Mouse (Mus musculus) forebrain, embryonic 11.5 days (tissue): ENCODE measurements around the gene Cfap46. TPM values are rescaled to one million over a fixed set of nuclear protein-coding genes. Genes with fewer than 3 reads are reported as not detected.
A peak's percentile ranks its signal among the peaks of the same experiment; 100 is the strongest.

Source experiments
- ATAC-seq: fragments of 200-750 bp; cut with Nextera tagmentation; replicated peaks from 2 replicates; pipeline ENCODE4 v1.8.0; 2017; ENCODE audit warnings: moderate TSS enrichment; ENCODE audit not compliant: low FRiP score
- DNase-seq: peaks from one replicate; pipeline ENCODE4 v3.0.0-alpha.2; 2017; ENCODE audit warnings: low spot score
- H3K27ac ChIP-seq: fragments of 300-500 bp; sonication (generic); 2 replicates; pipeline ENCODE4 v1.5.1; 2014; ENCODE audit warnings: low read depth, low read length
- H3K27me3 ChIP-seq: fragments of 300-500 bp; sonication (generic); 2 replicates; pipeline ENCODE4 v1.6.1; 2014; ENCODE audit warnings: mild to moderate bottlenecking, low read length, mixed read lengths; ENCODE audit not compliant: control insufficient read depth, insufficient read depth
- H3K36me3 ChIP-seq: fragments of 300-500 bp; sonication (generic); 2 replicates; pipeline ENCODE4 v1.6.1; 2014; ENCODE audit warnings: mild to moderate bottlenecking, low read length, moderate library complexity, mixed read lengths; ENCODE audit not compliant: control insufficient read depth, insufficient read depth
- H3K4me1 ChIP-seq: fragments of 300-500 bp; sonication (generic); replicated peaks from 2 replicates; pipeline ENCODE4 v1.6.1; 2014; ENCODE audit warnings: low read length, mixed read lengths; ENCODE audit not compliant: control insufficient read depth, insufficient read depth
- H3K4me2 ChIP-seq: fragments of 300-500 bp; sonication (generic); 2 replicates; pipeline ENCODE4 v1.6.1; 2014; ENCODE audit warnings: low read depth, mild to moderate bottlenecking, low read length, moderate library complexity, mixed read lengths; ENCODE audit not compliant: severe bottlenecking
- H3K4me3 ChIP-seq: fragments of 300-500 bp; sonication (generic); 2 replicates; pipeline ENCODE4 v1.5.1; 2014; ENCODE audit warnings: low read depth, low read length
- H3K9ac ChIP-seq: fragments of 300-500 bp; sonication (generic); 2 replicates; pipeline ENCODE4 v1.6.1; 2014; ENCODE audit warnings: low read length
- H3K9me3 ChIP-seq: fragments of 300-500 bp; sonication (generic); 2 replicates; pipeline ENCODE4 v1.6.1; 2016; ENCODE audit warnings: low read length, mixed read lengths; ENCODE audit not compliant: control insufficient read depth
- WGBS: fragments of 180-500 bp; shearing (Covaris S2); extraction: QIAGEN DNeasy Blood & Tissue Kit; methylation state at CpG from one replicate; pipeline ENCODE4 v1.1.7; 2014; 5-methylcytosine and 5-hydroxymethylcytosine counted together
- polyA plus RNA-seq: library from polyadenylated mRNA; unstranded; fragments of >200 nt; fragmentation: Nextera tagmentation; extraction: Ambion mirVana; gene quantifications from 2 replicates; pipeline ENCODE4 v1.2.1, GENCODE M21; 2014

Gene Cfap46
- polyA plus RNA-seq, 1 experiment from 2014 or later: 0.59 TPM

GRCm38 (mm10) chr7:139706411-139707120 lies 22.9 kb upstream of the Cfap46 start:
- Histone ChIP-seq H3K4me3 (no peak overlapping the region), H3K36me3 (no peaks in the 10 kb centered on the region), H3K27ac (no peak overlapping the region), H3K27me3 (no peaks in the 10 kb centered on the region; the same call in 1 of the 2 replicates), H3K4me2 (no peak overlapping the region), H3K9ac (no peak overlapping the region), H3K4me1 (no peaks in the 10 kb centered on the region), H3K9me3 (no peaks in the 10 kb centered on the region)
- ATAC-seq (no peak), DNase-seq (no peak)
- 60% methylated on average over 13 of the region's 13 CpGs for WGBS

- Histone ChIP-seq H3K4me2 (no peak overlapping the region), H3K36me3 (no peaks in the 10 kb centered on the region), H3K4me1 (no peaks in the 10 kb centered on the region), H3K9me3 (no peaks in the 10 kb centered on the region), H3K9ac (no peak overlapping the region), H3K27ac (no peak overlapping the region), H3K4me3 (no peak overlapping the region), H3K27me3 (no peaks in the 10 kb centered on the region; the same call in 1 of the 2 replicates)
- WGBS: 92% methylated on average over 8 of the region's 8 CpGs
- ATAC-seq: no peak
- DNase-seq: no peak
These were observed 22.2 kb upstream of the Cfap46 start for GRCm38 (mm10) chr7:139705781-139706180.

DNA sequence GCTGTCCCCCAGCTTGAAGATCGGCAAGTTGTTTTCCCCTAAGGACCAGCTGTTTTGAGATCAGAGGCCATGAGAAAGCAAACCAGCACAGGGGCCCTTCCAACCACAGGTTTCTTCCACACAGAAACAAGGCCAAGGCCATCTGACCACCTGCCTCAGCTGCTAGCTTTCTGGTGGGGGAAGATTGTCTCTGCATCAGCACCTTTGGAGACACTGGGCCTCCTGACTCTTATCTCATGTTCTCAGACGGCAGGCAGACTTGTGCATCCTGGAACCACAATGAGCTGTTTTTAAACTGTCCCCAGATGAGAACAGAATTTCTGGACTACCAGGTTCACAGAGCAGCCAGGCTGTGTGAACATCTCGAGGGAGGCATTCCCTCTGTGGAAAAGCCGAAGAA lies 21.5 kb upstream of the Cfap46 start:
- no peak for DNase-seq
- H3K9me3 ChIP-seq: no peaks in the 10 kb centered on the region
- H3K27ac ChIP-seq: no peak overlapping the region
- H3K4me1 ChIP-seq: no peaks in the 10 kb centered on the region
- H3K9ac ChIP-seq: no peak overlapping the region
- H3K4me3 ChIP-seq: no peak overlapping the region
- WGBS: 81% methylated on average over 4 of the region's 4 CpGs
- H3K27me3 ChIP-seq: no peaks in the 10 kb centered on the region; the same call in 1 of the 2 replicates
- no peak overlapping the region for H3K4me2 ChIP-seq
- ATAC-seq: no peak
- no peaks in the 10 kb centered on the region for H3K36me3 ChIP-seq

GRCm38 (mm10) chr7:139703826-139704199 lies 20.2 kb upstream of the Cfap46 start:
- Histone ChIP-seq H3K27me3 (no peaks in the 10 kb centered on the region; the same call in 1 of the 2 replicates), H3K4me3 (no peak overlapping the region), H3K4me1 (no peaks in the 10 kb centered on the region), H3K36me3 (no peaks in the 10 kb centered on the region), H3K27ac (no peak overlapping the region), H3K9me3 (no peaks in the 10 kb centered on the region), H3K9ac (no peak overlapping the region), H3K4me2 (no peak overlapping the region)
- WGBS: 28% methylated on average over 2 of the region's 2 CpGs
- DNase-seq (no peak), ATAC-seq (no peak)

- no peak overlapping the region for H3K4me3 ChIP-seq
- no peak overlapping the region for H3K27ac ChIP-seq
- no peaks in the 10 kb centered on the region for H3K36me3 ChIP-seq
- H3K27me3 ChIP-seq: no peaks in the 10 kb centered on the region; the same call in 1 of the 2 replicates
- H3K4me1 ChIP-seq: no peaks in the 10 kb centered on the region
- DNase-seq: peak; percentile 86
- H3K9me3 ChIP-seq: no peaks in the 10 kb centered on the region
- no peak overlapping the region for H3K4me2 ChIP-seq
- no peak overlapping the region for H3K9ac ChIP-seq
- peak; percentile 83 for ATAC-seq
- WGBS: 38% methylated on average over 6 of the region's 6 CpGs
These were observed 19.7 kb upstream of the Cfap46 start for GRCm38 (mm10) chr7:139703146-139703825.

- no peak overlapping the region for H3K4me3 ChIP-seq
- H3K9ac ChIP-seq: no peak overlapping the region
- no peak for DNase-seq
- no peaks in the 10 kb centered on the region for H3K9me3 ChIP-seq
- no peaks in the 10 kb centered on the region for H3K36me3 ChIP-seq
- WGBS: 42% methylated on average over 6 of the region's 6 CpGs
- no peak overlapping the region for H3K4me2 ChIP-seq
- ATAC-seq: no peak
- no peaks in the 10 kb centered on the region for H3K4me1 ChIP-seq
- no peaks in the 10 kb centered on the region; the same call in 1 of the 2 replicates for H3K27me3 ChIP-seq
- H3K27ac ChIP-seq: no peak overlapping the region
These were observed 18.2 kb upstream of the Cfap46 start for GRCm38 (mm10) chr7:139701651-139702301.

DNA sequence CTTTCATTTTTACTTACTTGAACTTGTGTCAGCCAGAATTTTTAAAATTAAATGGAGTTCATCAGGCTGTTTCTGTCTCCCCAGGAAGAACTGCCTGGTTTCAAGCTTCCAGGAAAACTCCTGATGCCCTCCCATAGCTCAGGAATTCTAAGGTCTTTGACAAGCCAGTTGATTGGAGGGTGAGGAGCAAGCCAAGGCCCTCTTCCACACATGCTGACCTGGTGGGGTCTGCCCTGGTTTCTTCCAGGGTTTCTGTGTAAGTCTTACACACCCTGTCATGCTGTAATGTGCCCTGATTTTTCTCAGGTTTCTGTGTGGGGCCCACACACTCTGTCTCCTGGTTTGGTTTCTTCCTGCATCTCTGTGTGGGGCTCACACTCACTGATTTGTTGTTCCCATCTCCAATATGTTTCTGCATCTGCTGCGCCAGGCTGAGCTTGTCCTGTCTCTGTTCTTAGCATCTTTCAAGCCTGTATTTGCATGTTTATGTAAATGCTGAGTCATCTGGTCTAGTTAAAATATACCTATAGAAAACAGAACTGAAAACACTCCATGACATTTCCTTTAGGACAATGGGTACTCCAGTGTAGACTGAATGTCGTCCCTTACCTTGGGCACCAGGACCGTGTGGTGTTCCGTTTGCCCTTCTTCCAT lies 9.2 kb upstream of the Cfap46 start:
- Histone ChIP-seq H3K4me3 (no peak overlapping the region), H3K9me3 (no peaks in the 10 kb centered on the region), H3K27me3 (no peaks in the 10 kb centered on the region), H3K4me1 (no peaks in the 10 kb centered on the region), H3K9ac (no peak overlapping the region), H3K4me2 (no peak overlapping the region), H3K36me3 (no peaks in the 10 kb centered on the region), H3K27ac (no peak overlapping the region)
- WGBS: 91% methylated on average over 4 of the region's 4 CpGs
- ATAC-seq (no peak), DNase-seq (no peak)

DNA sequence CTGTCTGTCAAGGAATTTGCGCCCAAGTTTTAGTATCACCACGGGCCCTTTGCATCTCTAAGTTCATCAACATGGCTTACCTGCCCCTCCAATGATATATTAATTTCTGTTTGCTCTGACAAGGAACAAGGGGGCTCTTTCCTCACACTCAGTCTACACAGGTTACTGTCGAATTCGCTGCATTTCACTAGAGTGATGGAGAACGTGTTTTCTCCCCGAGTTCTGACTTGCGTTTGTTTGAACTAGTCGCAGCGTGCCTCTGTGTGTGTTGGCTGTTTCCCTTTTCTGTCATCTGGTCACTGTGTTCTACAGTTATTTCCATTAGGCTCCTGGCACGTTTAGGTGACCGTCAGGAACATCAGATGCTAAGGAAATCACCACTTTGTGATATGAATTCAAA lies 8.6 kb upstream of the Cfap46 start:
- no peak for ATAC-seq
- no peak for DNase-seq
- H3K27me3 ChIP-seq: no peaks in the 10 kb centered on the region
- H3K27ac ChIP-seq: no peak overlapping the region
- no peaks in the 10 kb centered on the region for H3K4me1 ChIP-seq
- no peaks in the 10 kb centered on the region for H3K9me3 ChIP-seq
- WGBS: 88% methylated on average over 11 of the region's 11 CpGs
- no peaks in the 10 kb centered on the region for H3K36me3 ChIP-seq
- no peak overlapping the region for H3K9ac ChIP-seq
- no peak overlapping the region for H3K4me2 ChIP-seq
- H3K4me3 ChIP-seq: no peak overlapping the region
